Mouse (Mus musculus): ENCODE results near the gene Bbx.

Bbx gene

DNA sequence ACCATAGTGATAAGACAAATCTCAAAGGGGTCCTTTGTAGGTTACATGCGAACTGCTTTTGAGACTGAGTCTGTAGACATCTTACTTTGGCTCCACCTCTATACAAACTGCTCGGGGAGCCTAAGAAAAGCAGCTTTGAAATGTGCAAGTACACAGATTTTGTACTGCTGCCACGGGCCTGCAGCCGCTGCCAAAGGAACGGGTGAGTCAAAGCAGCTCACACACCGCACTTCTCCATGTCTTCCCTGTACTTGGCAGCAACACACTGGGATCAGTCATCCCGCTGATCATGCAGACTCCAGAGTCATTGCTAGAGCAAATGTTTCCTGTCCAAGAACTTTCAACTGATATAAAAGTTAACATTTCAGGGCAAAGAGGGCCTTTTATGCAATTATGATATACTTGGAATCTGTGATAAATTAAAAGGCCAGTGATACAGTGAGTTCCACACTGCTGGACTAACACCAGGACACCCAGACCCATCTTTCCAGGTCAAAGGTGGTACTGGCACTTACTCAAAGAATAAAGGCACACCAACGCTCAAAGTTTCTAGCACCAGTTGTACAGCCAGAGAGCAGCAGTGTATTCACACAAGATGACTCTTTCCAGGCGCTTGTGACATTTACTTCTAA lies 122.7 kb downstream of the Bbx start:
- DNase-seq: peak; percentile 68 to 73

DNA sequence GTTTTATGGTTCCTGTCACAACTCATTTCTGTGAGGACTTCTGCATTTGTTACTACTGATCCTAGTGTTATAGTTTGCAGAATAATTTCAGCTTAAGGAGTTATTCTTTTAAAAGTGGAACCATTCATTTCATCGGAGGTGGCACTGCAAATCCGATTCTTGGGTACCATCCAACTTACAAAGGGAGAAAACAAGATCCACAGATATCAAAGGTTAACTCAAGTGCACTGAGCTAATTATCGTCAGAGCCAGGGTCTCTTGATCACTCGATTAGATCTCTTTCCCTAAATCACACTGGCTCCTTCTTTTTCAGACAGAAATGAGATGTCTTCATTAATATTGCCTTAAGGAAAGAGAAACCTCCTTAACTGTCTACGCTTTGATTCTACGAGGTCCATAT lies 123.9 kb downstream of the Bbx start:
- peak in 1 of 2 experiments; percentile 10 for DNase-seq

DNA sequence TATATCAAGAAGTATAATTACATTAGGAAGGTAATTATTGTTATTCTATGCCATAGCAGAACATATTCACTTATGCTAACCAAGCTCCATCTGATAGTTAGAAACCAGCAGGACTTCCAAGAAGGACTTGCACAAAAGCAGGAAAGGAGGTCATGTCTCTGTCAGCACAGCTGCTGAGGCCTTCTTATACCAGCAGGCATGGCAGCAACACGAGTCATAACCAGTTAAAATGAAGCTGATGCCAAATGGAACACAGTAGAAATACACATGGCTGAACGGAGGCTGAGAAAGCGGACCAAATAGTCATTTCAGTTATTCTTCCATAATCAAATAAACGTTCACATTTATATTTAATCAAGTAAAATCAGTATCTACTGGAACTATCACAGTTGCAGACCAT lies 125.0 kb downstream of the Bbx start:
- no peak for DNase-seq

DNA sequence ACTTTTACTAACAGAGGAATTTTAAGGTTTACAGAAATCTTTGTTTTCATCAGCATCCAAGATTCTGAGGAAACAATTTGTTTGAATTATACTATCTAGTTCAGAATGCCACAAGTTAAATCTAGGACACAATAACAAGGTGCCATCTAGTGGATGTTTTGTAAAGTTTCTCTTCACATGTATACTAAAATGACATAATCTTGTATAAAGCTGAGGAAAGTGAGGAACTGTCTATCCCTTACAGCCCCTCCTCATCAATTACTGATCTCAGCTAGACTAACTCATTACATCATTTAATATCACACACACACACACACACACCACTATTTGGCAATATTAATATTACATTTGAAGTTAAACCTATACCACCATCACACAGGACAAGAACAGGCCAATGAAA lies 125.5 kb downstream of the Bbx start:
- DNase-seq: no peak

DNA sequence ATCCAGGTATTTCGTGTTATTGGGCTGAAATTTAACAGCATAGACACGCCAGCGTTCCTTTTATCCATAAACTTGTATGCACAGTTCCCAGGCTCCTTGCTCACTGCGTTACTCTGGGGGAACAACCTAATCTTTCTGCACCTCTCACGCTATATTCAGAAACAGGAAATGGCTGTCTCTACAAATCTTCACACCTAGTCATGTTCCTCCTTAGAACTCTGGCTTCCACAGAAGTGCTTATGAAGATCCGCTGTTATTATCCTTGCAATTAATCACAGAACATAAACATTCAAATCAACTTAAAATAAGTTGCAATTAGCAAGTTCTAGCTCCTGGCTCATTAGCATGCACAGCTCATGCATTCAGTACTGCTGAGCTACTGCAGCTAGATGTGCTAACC lies 127.0 kb downstream of the Bbx start:
- DNase-seq: no peak

DNA sequence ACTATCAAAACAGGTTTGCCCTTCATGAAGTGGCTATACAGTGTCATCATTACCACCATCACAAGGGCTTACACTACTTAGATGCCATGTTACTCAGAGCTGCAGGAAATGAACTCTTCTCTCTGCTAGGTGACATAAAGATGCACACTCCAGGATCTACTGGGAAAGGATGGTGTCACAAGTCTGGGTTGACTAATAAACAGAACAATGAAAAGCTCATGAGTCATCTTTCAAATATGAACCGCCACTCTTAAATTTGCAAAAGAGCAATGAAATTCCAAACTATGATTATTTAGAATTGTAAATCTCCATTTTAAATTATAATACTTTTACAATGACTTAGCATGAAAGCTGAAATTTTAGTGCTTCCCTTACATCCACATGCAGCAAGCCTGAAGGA lies 129.6 kb downstream of the Bbx start:
- no peak for DNase-seq

DNA sequence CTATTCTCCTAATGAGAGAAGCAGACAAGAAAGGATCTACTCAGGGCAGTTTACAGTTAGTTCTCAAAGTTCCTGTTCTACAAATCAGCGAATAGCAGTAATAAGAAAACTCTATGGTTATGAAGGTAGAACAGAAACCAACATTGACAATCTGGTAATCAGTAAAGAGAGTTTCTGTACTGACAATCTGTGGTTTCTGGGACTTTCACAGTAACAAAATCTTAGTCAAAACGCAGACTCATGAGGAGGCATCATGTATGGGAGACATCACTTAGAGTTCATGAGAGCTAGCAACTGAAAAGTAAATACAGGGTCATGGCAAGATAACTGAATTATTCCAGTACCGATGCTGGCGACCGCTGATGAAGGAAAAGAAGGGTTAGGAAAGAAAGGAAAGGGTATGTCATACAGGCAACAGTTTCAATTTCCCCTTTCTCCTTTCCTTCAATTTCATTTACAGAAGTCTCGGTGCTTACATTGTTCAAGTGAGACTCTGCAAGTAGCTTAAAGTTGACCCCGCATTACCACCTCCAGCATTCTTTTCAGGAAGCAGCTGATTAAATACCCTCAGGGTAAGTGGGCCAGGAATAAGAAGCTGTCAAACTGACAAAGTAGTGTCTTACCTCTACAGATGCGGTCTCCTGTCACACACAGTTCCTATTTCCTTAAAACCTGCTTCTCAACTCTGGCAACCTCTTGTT lies 133.3 kb downstream of the Bbx start:
- no peak for DNase-seq

DNA sequence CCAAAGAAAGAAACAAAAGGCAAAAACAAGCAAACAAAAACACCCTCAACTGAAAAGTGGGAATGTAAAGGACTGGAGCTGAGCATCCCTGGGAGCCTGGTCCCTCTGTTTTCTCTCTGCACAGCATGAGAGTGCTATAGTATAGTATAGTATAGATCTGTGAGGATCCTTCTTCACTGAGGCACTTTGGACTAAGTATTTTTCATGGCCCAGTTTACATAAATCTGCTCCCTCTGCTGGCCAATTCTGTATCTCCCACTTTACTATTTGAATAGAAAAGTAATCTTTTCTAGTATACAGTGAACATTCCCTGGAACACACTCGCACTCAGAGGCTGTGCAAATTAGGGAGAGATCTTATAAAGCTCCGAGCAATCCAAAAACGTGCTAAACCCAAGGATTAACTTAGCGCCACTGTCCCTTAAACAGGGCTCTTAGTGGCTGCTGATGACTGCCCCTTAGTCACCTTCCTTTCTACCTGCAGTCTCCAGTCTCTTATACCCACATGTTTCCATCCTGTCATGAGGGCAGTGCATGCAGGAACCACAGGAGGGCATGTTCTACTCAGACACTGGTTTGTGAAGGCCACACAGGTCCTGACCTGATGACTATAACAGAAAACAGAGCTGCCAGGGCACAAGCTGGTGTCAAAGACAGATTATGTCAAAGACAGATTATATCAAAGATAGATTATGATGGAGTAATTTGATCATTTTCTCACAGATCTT lies 138.5 kb downstream of the Bbx start:
- DNase-seq: no peak

DNA sequence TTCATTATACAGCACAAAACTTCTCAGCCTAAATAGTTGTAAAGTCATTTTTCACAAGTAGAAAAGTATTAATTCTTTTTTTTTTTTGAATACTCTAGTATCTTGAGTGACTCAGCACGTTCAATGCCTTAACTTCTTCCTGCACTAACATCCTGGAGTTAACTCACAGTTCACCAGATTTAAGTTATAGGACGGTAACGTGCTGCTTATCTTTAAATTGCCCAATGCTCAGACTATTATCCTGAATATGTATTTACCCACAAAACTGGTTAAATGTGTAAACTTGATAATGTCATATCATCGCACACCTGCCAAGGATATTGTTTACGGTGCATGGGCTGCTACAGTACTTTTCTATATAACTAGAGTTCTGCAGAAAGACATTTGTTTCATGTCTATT lies 139.4 kb downstream of the Bbx start:
- DNase-seq: no peak

DNA sequence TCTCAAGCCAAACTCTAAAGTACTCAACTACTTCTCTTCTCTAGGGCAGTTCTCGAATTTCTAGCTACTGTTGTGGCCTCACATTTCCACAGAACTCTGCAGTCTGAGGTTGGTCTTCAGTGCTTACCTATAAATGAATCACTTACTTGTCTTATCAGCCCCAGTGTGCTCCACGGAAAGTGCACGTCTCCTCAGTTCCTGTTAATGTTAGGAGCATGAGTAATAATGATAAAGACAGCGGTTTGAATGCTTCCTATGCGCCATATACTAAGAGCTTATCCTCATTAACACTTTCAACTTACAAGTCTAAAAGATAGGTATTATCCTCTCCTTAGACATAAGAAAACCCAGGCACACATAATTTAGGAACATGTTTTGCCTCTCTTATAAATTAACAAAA lies 142.4 kb downstream of the Bbx start:
- no peak for DNase-seq

DNA sequence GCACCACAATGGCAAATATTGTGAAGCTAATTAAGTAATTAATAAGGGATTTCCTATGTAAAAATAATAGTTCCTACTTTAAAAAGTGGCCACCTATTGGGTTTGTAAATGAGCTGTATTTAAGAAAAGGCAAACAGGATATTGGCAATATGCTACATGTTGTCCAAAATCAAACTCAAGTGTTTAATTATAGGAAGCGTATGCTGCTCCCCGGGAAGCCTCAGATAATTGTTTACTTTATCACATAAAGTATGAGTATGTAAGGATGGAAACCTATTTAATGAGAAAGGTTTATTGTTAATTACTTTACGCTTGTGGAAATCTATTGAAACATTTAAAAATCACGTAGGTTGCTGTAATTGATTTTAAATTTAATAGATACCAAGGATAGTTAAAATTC lies 159.4 kb downstream of the Bbx start:
- no peak for DNase-seq

DNA sequence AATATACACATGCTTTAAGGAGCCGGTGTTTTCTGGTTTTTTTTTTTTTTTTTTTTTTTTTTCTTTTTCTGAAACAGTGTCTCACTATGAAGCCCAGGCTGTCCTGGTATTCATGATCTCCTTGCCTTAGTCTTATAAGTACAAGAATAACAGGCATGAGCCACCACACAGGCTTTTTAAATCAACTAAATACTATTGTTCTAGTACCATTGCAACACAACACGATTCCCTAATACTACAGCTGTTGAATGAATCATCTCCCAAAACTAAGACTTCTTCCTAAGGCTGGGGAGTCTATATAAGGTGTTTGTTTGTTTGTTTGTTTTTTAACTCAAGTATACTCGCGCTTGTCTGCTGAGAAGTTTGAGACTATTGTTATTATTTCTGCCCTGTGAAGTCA lies 169.5 kb downstream of the Bbx start:
- DNase-seq: no peak

DNA sequence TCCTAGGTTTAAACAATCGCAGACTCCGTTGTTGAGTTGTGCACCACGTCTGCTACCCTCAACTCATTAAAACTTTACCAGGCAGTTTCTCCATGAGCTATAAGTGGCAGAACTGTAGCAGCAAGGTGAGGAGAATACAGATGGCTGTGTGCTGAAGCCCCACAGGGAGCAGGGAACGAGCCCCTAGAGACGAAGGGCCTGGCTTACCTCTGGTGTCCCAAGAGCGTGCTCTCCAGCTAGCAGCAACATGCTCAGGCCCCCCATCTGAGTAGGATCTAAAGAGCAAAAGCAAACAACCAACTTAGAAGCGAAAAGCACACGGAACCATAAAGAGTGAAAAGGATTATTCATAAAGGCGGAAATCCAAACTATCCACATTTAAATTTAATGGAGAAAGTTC lies 170.0 kb downstream of the Bbx start:
- DNase-seq: no peak

DNA sequence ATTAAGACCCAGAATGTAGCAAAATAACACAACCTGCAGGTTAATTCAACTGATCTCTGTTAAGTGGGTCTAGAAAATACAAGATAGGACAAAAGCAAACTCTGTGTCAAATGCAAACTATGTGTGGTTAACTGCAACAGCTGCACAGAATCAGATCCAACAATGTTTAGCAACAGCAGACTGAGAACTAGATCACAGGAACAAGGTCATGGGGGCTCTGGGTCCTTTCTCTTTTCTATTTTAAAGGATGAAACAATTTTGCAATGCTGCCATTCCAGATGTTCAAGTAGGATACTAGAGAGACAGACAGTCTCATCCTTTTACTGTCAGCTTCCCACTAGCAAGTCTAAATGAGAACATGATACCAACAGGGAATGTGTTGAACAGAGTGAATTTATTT lies 170.4 kb downstream of the Bbx start:
- no peak for DNase-seq

DNA sequence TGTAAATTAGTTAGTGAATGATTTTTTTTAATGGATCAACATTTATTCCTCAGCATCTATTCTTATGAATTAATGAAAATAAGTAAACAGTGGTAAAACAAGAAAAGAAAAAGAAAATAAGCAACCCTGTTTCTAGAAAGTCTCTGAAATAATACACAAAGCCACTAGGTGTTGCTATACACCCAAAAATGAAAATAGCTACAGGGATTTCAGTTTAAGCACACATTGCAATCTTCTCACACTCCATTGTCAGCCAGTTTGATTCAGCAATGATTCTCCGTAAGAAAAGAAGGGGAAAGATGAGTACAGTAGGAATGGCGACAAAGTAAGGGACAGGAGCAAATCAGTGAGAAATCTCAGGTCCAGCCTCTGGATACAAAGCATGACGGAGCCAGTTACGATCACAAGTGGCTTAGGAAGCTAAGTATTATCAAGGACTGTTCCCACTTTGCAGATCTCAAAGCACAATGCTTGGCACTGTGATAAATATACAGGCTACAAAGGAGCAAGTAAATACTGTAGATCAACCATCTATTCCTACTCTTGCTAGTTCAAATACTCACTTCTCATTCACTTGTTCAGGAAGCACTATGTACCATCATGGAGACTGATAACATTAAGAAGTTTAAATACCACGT lies 177.5 kb downstream of the Bbx start:
- no peak for DNase-seq

DNA sequence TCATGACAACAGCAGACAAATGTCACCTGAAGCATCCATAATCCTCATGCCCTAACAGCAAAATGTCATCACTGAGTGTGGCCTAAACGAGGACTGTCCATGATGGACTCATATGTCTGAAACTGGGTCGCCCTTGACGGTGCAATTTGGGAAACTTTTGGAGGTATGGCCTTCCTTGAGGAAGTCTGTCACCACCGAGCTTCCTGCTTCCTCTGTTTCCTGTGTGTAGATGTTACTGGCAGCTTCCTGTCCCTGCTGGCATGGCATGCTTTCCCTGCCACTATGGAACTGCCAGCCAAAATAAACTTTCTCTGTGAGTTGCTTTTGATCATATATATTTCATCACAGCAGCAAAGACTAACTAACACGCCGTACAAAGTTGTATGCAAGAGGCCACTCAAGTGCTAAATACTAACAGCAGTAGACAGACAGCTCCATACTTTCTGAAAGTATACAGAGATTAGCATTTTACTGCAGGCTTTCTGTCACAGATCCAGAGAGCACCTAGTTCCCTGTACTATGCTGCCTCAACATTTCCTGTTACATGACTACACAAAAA lies 180.7 kb downstream of the Bbx start:
- DNase-seq: no peak

DNA sequence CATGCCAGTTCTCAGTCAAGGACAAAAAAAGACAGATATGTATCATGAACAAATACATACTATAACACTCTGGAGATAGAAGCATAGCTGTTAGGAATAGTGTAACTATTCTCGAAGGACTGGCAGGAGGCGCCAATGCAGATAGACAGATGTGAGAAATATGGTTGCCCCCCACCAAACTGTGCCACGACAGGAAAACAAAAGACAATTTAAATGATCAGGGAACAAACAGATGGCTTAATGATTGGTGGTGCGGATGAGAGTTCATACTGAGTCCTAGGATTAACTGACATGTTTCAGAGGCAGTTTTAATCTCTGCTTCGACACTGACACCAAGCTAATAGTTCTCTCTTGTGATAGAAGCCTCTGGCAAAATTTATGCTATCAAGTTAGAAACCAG lies 181.7 kb downstream of the Bbx start:
- no peak for DNase-seq

DNA sequence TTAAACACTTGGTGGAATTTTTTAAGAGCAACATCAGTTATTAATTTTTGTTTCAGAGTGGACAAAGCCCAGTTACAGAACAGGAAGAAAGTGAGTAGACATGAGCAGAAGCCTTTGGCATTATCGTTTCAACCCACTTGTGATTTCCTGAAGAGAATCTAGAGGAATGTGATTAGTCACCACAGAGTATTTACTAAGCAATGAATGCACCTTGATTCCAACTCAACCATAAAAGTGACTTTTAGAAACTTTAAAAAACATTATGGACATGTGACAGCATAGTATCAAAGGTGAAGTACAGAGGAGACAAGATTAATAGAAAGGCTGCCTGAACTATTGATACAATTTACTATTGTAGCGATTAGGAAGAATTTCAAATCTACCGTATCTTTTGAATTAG lies 183.2 kb downstream of the Bbx start:
- DNase-seq: no peak

DNA sequence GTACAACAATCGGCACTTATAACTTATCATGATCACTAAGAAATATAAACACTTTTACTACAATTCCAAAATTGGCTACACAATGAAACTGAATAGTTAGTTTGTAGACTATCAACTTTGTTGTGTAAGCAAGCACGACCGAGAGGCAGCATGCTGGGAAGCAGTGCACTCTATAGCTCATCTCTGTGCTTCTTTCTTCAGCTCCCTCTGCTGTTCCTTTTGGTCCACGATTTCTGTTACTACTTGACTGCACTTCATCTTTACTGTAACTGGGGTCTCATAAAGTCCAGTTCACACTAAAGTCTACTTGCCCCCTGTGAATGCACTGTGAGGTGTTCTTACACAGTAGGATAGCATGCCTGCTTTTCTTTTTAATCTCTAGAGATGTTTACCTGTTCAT lies 189.7 kb downstream of the Bbx start:
- no peak for DNase-seq

DNA sequence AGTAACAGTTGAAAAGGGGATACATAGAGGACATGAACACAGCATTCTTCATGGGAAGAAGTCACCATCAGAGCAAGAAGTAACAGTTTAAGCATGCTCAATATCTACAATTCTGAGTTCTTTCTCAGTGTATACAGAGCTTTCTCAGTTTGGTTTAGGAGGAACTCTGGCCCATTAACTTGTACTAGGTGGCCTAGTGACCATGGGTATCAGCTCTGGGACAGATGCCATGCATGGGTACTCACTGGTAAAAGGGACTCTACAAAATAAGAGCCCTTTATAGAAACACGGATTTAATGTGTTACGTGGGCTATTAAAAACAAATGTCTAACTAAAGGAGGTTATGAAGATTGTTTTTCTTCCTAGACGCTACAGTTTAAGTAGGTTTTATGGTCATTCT lies 190.6 kb downstream of the Bbx start:
- no peak for DNase-seq

DNA sequence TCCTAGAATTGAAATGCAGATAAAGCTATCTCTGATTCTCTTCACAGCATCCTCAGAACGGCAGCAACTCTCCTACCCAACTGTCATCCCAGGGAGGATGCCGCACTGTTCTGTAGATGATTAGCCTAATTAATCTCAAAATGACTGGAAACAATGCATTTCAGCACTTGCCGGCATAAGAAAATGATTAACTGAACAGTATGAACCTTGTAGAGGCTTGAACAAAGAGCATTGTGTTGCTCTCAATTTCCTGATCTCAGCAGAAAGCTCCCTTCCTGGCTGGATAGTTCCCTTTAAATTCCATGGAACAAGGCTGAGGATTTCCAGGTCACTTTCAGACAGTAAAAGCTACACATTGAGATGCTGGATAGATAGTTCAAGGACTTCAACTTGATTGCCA lies 197.0 kb downstream of the Bbx start:
- DNase-seq: no peak

DNA sequence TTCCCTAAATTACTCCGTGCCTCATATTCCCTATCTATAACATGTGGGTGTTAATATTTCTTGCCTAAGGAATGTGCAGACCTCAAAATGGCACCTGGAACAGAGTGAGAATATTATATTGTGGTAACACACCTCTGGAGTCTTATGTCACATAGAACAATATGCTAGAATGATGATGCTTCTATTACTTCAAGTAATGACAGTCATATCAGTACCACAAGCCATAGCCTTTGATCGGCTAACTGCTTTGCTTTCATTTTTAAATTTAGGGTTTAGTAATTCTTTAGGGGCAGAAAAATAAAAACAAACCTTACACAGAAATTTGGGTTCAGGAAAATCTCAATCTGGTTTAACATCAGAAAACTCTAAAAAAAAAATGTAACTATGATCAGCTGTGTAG lies 201.6 kb downstream of the Bbx start:
- no peak for DNase-seq

DNA sequence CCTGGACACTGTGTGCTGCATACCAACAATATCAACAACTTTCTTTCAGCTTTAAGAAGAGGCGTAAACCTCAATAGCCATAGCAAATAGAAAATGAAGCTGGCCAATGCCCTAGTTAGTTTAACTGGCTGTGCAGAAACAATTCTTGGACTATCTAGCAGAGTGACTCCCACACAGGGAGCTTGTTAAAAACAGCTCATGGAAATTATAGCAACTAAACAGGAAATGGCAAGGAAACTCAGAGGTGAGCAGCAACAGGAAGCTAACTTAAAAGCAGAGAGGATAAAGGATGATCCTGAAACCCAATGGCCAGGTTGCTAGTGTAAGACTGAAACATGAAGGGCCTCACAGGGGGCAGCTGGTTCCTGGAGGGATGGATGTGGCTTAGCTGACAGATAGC lies 203.4 kb downstream of the Bbx start:
- DNase-seq: no peak

DNA sequence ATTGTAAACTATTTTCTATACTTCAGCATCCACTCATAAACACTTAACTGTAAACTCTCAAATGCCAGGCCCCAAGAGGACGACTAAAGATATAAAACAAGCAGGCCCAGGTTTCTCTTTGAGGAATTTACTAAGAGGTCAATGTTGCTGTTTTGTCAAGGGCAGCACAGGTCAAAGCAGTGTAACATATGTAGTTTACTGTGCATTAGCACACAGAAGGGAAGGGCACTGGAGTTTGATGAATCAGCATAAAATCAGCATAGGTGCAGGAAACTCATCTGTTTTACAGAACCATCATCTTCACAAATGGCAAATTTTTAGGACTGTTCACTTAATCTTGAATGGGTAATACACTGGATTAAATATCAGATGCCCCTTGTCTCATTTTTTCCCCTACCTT lies 205.9 kb downstream of the Bbx start:
- no peak for DNase-seq

Measured in kidney, adult 8-10 months (tissue).